Mouse (Mus musculus): ENCODE measurements around the gene Samd7. TPM values are rescaled to one million over a fixed set of nuclear protein-coding genes. Genes with fewer than 3 reads are reported as not detected.

The Samd7 gene
- polyA plus RNA-seq, 1 experiment from 2014 or later = not detected

- Histone ChIP-seq H3K4me2 (replicated peaks) (no peak overlapping the region), H3K9me3 (ENCODE audit: control insufficient read depth, low read length) (no peaks in the 10 kb centered on the region), H3K9ac (no peak overlapping the region), H3K4me3 (replicated peaks; ENCODE audit: low read length) (no peak overlapping the region), H3K27ac (no peak overlapping the region), H3K4me1 (replicated peaks; ENCODE audit: control insufficient read depth, insufficient read depth, low read length) (no peaks in the 10 kb centered on the region), H3K27me3 (ENCODE audit: control insufficient read depth, insufficient read depth, low read length) (no peaks in the 10 kb centered on the region), H3K36me3 (replicated peaks; ENCODE audit: control insufficient read depth, insufficient read depth) (no peaks in the 10 kb centered on the region)
- DNase-seq (ENCODE audit: low spot score) (no peak), ATAC-seq (ENCODE audit: low FRiP score) (no peak)
- WGBS = 100% methylated on average over 1 of the region's 1 CpGs
Observed at GRCm38 (mm10) chr3:30771560-30771959, 25.5 kb downstream of the Samd7 start.

- H3K4me1 ChIP-seq (replicated peaks; ENCODE audit: control insufficient read depth, insufficient read depth, low read length) = no peaks in the 10 kb centered on the region
- DNase-seq (ENCODE audit: low spot score) (no peak), ATAC-seq (ENCODE audit: low FRiP score) (no peak)
- H3K4me3 ChIP-seq (replicated peaks; ENCODE audit: low read length) = no peak overlapping the region
- no peaks in the 10 kb centered on the region for H3K27me3 ChIP-seq (ENCODE audit: control insufficient read depth, insufficient read depth, low read length)
- 79% methylated on average over 4 of the region's 4 CpGs for WGBS
- H3K9me3 ChIP-seq (ENCODE audit: control insufficient read depth, low read length) = no peaks in the 10 kb centered on the region
- no peak overlapping the region for H3K27ac ChIP-seq
- H3K9ac ChIP-seq = no peak overlapping the region
- no peak overlapping the region for H3K4me2 ChIP-seq (replicated peaks)
- H3K36me3 ChIP-seq (replicated peaks; ENCODE audit: control insufficient read depth, insufficient read depth) = no peaks in the 10 kb centered on the region
Observed at GRCm38 (mm10) chr3:30772631-30773030, 26.5 kb downstream of the Samd7 start.

- H3K4me2 ChIP-seq (replicated peaks) = no peak overlapping the region
- no peak for ATAC-seq (ENCODE audit: low FRiP score)
- DNase-seq (ENCODE audit: low spot score) = no peak
- H3K9ac ChIP-seq = no peak overlapping the region
- no peaks in the 10 kb centered on the region for H3K27me3 ChIP-seq (ENCODE audit: control insufficient read depth, insufficient read depth, low read length)
- H3K9me3 ChIP-seq (ENCODE audit: control insufficient read depth, low read length) = no peaks in the 10 kb centered on the region
- H3K36me3 ChIP-seq (replicated peaks; ENCODE audit: control insufficient read depth, insufficient read depth) = no peaks in the 10 kb centered on the region
- 95% methylated on average over 5 of the region's 5 CpGs for WGBS
- no peaks in the 10 kb centered on the region for H3K4me1 ChIP-seq (replicated peaks; ENCODE audit: control insufficient read depth, insufficient read depth, low read length)
- H3K4me3 ChIP-seq (replicated peaks; ENCODE audit: low read length) = no peak overlapping the region
- H3K27ac ChIP-seq = no peak overlapping the region
Observed at GRCm38 (mm10) chr3:30774677-30775076, 28.6 kb downstream of the Samd7 start.

GRCm38 (mm10) chr3:30777984-30778383, 31.9 kb downstream of the Samd7 start:
- ATAC-seq (ENCODE audit: low FRiP score) (no peak), DNase-seq (ENCODE audit: low spot score) (no peak)
- no peak overlapping the region for H3K27ac ChIP-seq
- no peak overlapping the region for H3K4me3 ChIP-seq (replicated peaks; ENCODE audit: low read length)
- no peak overlapping the region for H3K4me2 ChIP-seq (replicated peaks)
- no peaks in the 10 kb centered on the region for H3K9me3 ChIP-seq (ENCODE audit: control insufficient read depth, low read length)
- WGBS = 85% methylated on average over 5 of the region's 5 CpGs
- no peaks in the 10 kb centered on the region for H3K27me3 ChIP-seq (ENCODE audit: control insufficient read depth, insufficient read depth, low read length)
- no peaks in the 10 kb centered on the region for H3K4me1 ChIP-seq (replicated peaks; ENCODE audit: control insufficient read depth, insufficient read depth, low read length)
- no peak overlapping the region for H3K9ac ChIP-seq
- H3K36me3 ChIP-seq (replicated peaks; ENCODE audit: control insufficient read depth, insufficient read depth) = no peaks in the 10 kb centered on the region

GRCm38 (mm10) chr3:30788531-30788930, 42.4 kb downstream of the Samd7 start:
- 19% methylated on average over 5 of the region's 5 CpGs for WGBS
- ATAC-seq (ENCODE audit: low FRiP score) (no peak), DNase-seq (ENCODE audit: low spot score) (no peak)
- no peaks in the 10 kb centered on the region for H3K9me3 ChIP-seq (ENCODE audit: control insufficient read depth, low read length)
- no peak overlapping the region for H3K27ac ChIP-seq
- H3K9ac ChIP-seq = no peak overlapping the region
- H3K4me1 ChIP-seq (replicated peaks; ENCODE audit: control insufficient read depth, insufficient read depth, low read length) = no peaks in the 10 kb centered on the region
- no peaks in the 10 kb centered on the region for H3K36me3 ChIP-seq (replicated peaks; ENCODE audit: control insufficient read depth, insufficient read depth)
- no peak overlapping the region for H3K4me2 ChIP-seq (replicated peaks)
- no peak overlapping the region for H3K4me3 ChIP-seq (replicated peaks; ENCODE audit: low read length)
- H3K27me3 ChIP-seq (ENCODE audit: control insufficient read depth, insufficient read depth, low read length) = no peaks in the 10 kb centered on the region

- peak; percentile 94 for DNase-seq (ENCODE audit: low spot score)
- peak; percentile 99 for ATAC-seq (ENCODE audit: low FRiP score)
- H3K4me1 ChIP-seq (replicated peaks; ENCODE audit: control insufficient read depth, insufficient read depth, low read length) = peaks cover 11% of the 10 kb centered on the region; the same call in 1 of the 2 replicates
- peak within 1 kb of the TSS; percentile 85 for H3K4me2 ChIP-seq (replicated peaks)
- peak within 1 kb of the TSS; percentile 89 for H3K4me3 ChIP-seq (replicated peaks; ENCODE audit: low read length)
- H3K36me3 ChIP-seq (replicated peaks; ENCODE audit: control insufficient read depth, insufficient read depth) = no peaks in the 10 kb centered on the region
- peak within 1 kb of the TSS; percentile 96 for H3K9ac ChIP-seq
- WGBS = under 1% methylated on average over 54 of the region's 62 CpGs
- no peaks in the 10 kb centered on the region for H3K27me3 ChIP-seq (ENCODE audit: control insufficient read depth, insufficient read depth, low read length)
- H3K9me3 ChIP-seq (ENCODE audit: control insufficient read depth, low read length) = no peaks in the 10 kb centered on the region
- peak within 1 kb of the TSS; percentile 97 for H3K27ac ChIP-seq
Observed at GRCm38 (mm10) chr3:30792737-30793402, 46.8 kb downstream of the Samd7 start, which contains the start of gene Sec62. TSS of gene Sec62 (plus strand) at chr3:30792875.

GRCm38 (mm10) chr3:30793403-30794221, 47.5 kb downstream of the Samd7 start:
- H3K36me3 ChIP-seq (replicated peaks; ENCODE audit: control insufficient read depth, insufficient read depth) = no peaks in the 10 kb centered on the region
- peak overlapping the region; percentile 97 for H3K27ac ChIP-seq
- H3K9ac ChIP-seq = peak overlapping the region; percentile 96
- H3K4me3 ChIP-seq (replicated peaks; ENCODE audit: low read length) = peak overlapping the region; percentile 89
- ATAC-seq (ENCODE audit: low FRiP score) = peak; percentile 88
- no peaks in the 10 kb centered on the region for H3K9me3 ChIP-seq (ENCODE audit: control insufficient read depth, low read length)
- H3K4me2 ChIP-seq (replicated peaks) = peak overlapping the region; percentile 85
- peaks cover 11% of the 10 kb centered on the region; the same call in 1 of the 2 replicates for H3K4me1 ChIP-seq (replicated peaks; ENCODE audit: control insufficient read depth, insufficient read depth, low read length)
- DNase-seq (ENCODE audit: low spot score) = peak; percentile 61
- H3K27me3 ChIP-seq (ENCODE audit: control insufficient read depth, insufficient read depth, low read length) = no peaks in the 10 kb centered on the region
- under 1% methylated on average over 72 of the region's 75 CpGs for WGBS

- no peak for ATAC-seq (ENCODE audit: low FRiP score)
- Histone ChIP-seq H3K4me2 (replicated peaks) (no peak overlapping the region), H3K4me3 (replicated peaks; ENCODE audit: low read length) (no peak overlapping the region), H3K4me1 (replicated peaks; ENCODE audit: control insufficient read depth, insufficient read depth, low read length) (no peaks in the 10 kb centered on the region), H3K9ac (no peak overlapping the region), H3K36me3 (replicated peaks; ENCODE audit: control insufficient read depth, insufficient read depth) (peaks cover 45% of the 10 kb centered on the region), H3K27me3 (ENCODE audit: control insufficient read depth, insufficient read depth, low read length) (no peaks in the 10 kb centered on the region), H3K27ac (no peak overlapping the region), H3K9me3 (ENCODE audit: control insufficient read depth, low read length) (no peaks in the 10 kb centered on the region)
- 95% methylated on average over 3 of the region's 3 CpGs for WGBS
- DNase-seq (ENCODE audit: low spot score) = no peak
Observed at GRCm38 (mm10) chr3:30802171-30802570, 56.1 kb downstream of the Samd7 start.

GRCm38 (mm10) chr3:30812881-30813280, 66.8 kb downstream of the Samd7 start:
- peaks cover 73% of the 10 kb centered on the region for H3K36me3 ChIP-seq (replicated peaks; ENCODE audit: control insufficient read depth, insufficient read depth)
- no peak overlapping the region for H3K4me3 ChIP-seq (replicated peaks; ENCODE audit: low read length)
- 81% methylated on average over 3 of the region's 3 CpGs for WGBS
- no peak for DNase-seq (ENCODE audit: low spot score)
- no peak for ATAC-seq (ENCODE audit: low FRiP score)
- no peaks in the 10 kb centered on the region for H3K27me3 ChIP-seq (ENCODE audit: control insufficient read depth, insufficient read depth, low read length)
- H3K9ac ChIP-seq = no peak overlapping the region
- H3K9me3 ChIP-seq (ENCODE audit: control insufficient read depth, low read length) = no peaks in the 10 kb centered on the region
- H3K4me2 ChIP-seq (replicated peaks) = no peak overlapping the region
- H3K4me1 ChIP-seq (replicated peaks; ENCODE audit: control insufficient read depth, insufficient read depth, low read length) = no peaks in the 10 kb centered on the region
- H3K27ac ChIP-seq = no peak overlapping the region

Measured in hindbrain, embryonic 14.5 days (tissue).